Mouse (Mus musculus): Measurements from ENCODE around the gene Klhl10. TPM values are rescaled to one million over a fixed set of nuclear protein-coding genes. Genes with fewer than 3 reads are reported as not detected.

Klhl10 gene
- polyA plus RNA-seq, 1 experiment from 2014 or later = 0.32 TPM

DNA sequence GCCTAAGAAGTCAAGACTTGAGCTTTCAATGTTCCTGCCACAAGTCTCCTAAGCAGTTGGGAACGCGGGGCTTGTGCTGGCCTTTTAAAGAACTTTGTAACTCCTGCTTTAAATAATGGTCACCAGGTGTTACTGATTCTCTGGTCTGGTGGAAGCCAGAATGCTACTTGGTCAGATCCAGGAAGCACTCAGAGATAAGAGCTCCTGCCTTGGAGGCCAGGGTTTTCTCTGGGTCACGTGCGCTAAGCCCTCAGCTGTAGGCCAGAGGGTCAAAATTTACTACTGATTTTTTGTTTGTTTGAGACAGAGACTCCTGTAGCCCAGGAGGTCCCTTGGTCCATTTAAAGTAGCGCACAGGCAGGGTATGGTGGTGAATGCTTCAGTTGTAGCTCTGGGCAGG is 9.7 kb upstream of the Klhl10 start:
- H3K27ac ChIP-seq = no peak overlapping the region
- no peak for ATAC-seq

DNA sequence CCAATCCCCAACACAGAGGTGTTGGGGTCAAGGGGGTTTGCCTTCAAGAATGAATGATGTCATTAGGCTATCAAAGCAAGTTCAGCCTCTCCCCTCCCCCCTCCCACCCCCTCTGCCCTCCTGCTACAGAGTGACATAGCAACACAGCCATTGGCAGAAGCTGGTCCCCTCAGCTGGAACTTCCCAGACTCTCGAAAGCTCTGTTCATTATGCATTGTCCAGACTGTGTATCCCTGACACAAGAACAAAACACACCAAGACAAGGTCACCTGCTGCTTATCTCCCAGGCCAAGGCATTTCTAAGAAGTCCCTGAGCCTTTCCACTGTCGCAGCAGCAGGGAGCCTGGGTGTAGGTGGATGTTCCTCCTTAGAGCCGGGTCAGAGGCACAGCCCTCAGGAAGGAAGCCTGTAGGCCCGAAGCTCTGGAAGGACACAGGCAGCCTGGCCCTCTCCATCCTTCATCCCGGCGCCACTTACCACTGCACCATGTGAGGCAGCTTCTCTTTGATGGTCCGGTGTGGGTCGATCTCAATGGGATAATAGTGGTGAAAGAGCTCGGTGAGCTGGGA is 6.0 kb upstream of the Klhl10 start:
- Histone ChIP-seq H3K4me1 (peaks cover 21% of the 10 kb centered on the region), H3K27me3 (replicated peaks) (no peaks in the 10 kb centered on the region), H3K9ac (no peak overlapping the region), H3K36me3 (peaks cover 40% of the 10 kb centered on the region), H3K4me3 (no peak overlapping the region), H3K27ac (no peak overlapping the region), H3K9me3 (replicated peaks) (no peaks in the 10 kb centered on the region), H3K4me2 (no peak overlapping the region)
- no peak for ATAC-seq
- WGBS (ENCODE audit: insufficient replicate concordance) = 78% methylated on average over 9 of the region's 9 CpGs

More for the DNA sequence above, 9.7 kb upstream of the Klhl10 start:
- Histone ChIP-seq H3K4me3 (no peak overlapping the region), H3K4me1 (peaks cover 5% of the 10 kb centered on the region; the same call in 1 of the 2 replicates), H3K36me3 (peaks cover 44% of the 10 kb centered on the region), H3K27me3 (replicated peaks) (no peaks in the 10 kb centered on the region), H3K9ac (no peak overlapping the region), H3K9me3 (replicated peaks) (no peaks in the 10 kb centered on the region), H3K4me2 (no peak overlapping the region)
- WGBS (ENCODE audit: insufficient replicate concordance) = 69% methylated on average over 5 of the region's 5 CpGs

DNA sequence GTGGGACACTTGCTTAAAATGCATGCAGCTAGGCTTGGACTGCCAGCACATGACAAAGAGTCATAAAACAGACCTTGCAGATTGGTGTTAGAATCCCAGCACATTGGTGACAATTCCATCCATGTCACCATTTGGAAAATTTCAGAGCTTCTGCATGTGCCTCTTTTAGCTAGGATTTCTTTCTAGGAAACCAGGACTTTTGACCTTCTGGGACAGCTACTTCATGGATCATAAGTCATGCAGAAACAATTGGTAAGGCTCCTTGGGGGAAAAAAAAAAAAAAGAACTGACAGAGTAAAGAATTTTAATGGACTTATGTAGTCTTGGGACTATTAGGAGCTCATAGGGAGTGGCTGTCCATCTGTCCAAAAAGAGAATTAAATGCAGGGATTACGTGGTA is 3.8 kb upstream of the Klhl10 start:
- no peak overlapping the region for H3K4me3 ChIP-seq
- 71% methylated on average over 1 of the region's 1 CpGs for WGBS (ENCODE audit: insufficient replicate concordance)
- no peak overlapping the region for H3K27ac ChIP-seq
- H3K9me3 ChIP-seq (replicated peaks) = no peaks in the 10 kb centered on the region
- H3K36me3 ChIP-seq = peaks cover 33% of the 10 kb centered on the region
- no peak overlapping the region for H3K4me2 ChIP-seq
- no peaks in the 10 kb centered on the region for H3K27me3 ChIP-seq (replicated peaks)
- H3K9ac ChIP-seq = no peak overlapping the region
- H3K4me1 ChIP-seq = peaks cover 29% of the 10 kb centered on the region
- no peak for ATAC-seq

DNA sequence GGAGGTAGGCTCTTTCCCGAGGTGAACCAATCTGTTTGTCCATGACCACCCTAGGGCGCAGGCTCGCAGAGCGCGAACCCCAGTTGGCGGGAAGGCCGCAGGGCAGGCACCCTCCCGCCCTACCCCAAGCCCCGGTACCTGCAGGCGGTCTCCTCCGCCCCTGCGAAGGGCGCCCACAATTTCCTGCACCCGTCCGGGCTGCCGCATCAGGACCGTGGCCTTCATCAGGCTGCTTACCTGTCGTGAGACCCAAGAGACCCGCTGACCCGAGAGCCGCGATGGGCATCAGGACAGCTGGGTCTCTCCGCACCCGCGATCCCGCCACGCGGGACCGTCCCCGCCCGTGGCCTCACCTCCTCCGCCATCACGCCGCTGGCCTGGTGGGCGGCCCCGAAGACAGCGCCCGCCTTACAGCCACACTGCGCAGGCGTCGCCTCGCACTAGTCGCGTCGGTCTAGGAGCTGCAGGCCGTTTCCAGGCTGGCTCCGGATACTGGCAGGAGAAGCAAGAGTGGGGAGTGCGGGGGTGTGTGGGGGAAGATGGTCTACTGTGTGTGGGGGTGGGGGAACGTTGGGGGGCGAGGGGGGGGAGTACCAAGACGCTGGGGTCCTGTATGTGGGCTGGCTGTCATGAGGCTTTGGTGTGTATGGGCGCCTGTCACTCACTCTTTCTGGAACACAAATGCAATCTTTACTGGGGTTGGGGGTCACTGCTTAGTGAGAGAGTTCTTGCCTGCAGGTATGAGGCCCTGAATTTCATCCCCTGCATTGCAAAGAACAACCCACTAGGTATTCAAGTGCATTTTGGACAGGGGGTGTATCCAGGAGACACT is 810 bp upstream of the Klhl10 start:
- Histone ChIP-seq H3K27ac (peak overlapping the region; percentile 57), H3K9ac (peak overlapping the region; percentile 85), H3K9me3 (replicated peaks) (no peaks in the 10 kb centered on the region), H3K4me2 (peak overlapping the region; percentile 98), H3K36me3 (peaks cover 17% of the 10 kb centered on the region), H3K4me1 (peaks cover 29% of the 10 kb centered on the region), H3K4me3 (peak overlapping the region; percentile 75), H3K27me3 (replicated peaks) (no peaks in the 10 kb centered on the region)
- peak; percentile 93 for ATAC-seq
- WGBS (ENCODE audit: insufficient replicate concordance) = 4% methylated on average over 52 of the region's 52 CpGs

DNA sequence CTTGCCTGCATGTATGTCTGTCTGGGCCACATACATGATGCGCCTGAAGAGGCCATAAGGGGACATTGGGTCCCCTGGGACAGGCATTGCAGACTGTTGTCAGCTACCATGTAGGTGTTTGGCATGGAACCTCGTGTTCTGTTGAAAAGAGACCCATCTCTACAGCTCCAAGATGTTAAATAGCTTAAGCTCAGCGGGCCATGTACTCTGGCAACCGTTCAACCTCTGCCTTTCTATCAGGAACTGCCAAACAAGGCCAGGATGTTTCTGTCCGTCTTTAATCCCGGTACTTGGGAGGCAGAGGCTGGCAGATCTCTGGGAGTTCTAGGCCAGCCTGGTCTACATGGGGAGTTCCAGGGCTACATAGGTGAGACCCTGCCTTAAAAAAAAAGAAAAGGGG is 908 bp downstream of the Klhl10 start:
- no peak for ATAC-seq
- no peak overlapping the region for H3K27ac ChIP-seq
- H3K4me3 ChIP-seq = no peak overlapping the region
- peaks cover 29% of the 10 kb centered on the region for H3K4me1 ChIP-seq
- no peaks in the 10 kb centered on the region for H3K27me3 ChIP-seq (replicated peaks)
- no peak overlapping the region for H3K4me2 ChIP-seq
- WGBS (ENCODE audit: insufficient replicate concordance) = 76% methylated on average over 6 of the region's 6 CpGs
- no peaks in the 10 kb centered on the region for H3K9me3 ChIP-seq (replicated peaks)
- peaks cover 2% of the 10 kb centered on the region for H3K36me3 ChIP-seq
- H3K9ac ChIP-seq = no peak overlapping the region

DNA sequence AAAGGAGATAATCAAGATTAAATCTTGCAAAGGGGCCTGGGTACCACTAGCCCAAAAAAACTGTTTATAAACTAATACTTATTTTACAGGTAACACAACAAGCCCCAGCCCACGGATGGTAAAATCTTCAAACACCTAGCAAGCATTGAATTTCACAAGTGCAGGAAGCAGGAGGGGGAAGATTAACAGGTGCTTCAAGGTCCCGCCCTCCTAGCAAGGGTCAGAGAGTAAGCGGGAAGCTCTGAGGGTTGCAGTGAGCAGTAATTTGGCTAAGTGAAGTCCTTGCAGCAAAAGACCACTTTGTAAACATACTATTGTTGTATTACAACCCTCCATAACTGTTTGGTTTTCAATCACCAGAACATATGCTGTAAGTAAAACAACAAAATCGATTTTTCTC is 15.5 kb downstream of the Klhl10 start:
- H3K4me3 ChIP-seq = no peak overlapping the region
- H3K9me3 ChIP-seq (replicated peaks) = no peaks in the 10 kb centered on the region
- no peaks in the 10 kb centered on the region for H3K4me1 ChIP-seq
- no peak overlapping the region for H3K9ac ChIP-seq
- ATAC-seq = no peak
- 75% methylated on average over 4 of the region's 4 CpGs for WGBS (ENCODE audit: insufficient replicate concordance)
- no peak overlapping the region for H3K27ac ChIP-seq
- peaks cover 38% of the 10 kb centered on the region for H3K36me3 ChIP-seq
- no peak overlapping the region for H3K4me2 ChIP-seq
- no peaks in the 10 kb centered on the region for H3K27me3 ChIP-seq (replicated peaks)

DNA sequence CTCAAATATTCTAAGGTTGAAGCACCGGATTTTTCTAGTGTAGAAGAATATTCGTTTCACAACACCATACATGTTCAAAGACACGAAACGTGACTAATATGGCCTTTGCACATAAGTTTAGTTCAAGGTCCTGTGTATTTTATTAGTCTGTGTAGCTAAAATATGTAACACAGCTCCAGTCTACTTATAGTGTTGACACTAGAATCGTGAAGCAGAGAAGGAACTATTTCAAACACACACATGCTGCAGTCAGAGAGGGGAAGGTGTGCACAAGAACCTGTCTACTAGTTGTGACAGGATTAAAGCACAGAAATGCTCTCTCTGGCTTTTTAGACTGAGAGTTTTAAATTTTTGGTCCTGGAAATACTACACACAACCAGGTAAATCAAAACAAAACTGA is 16.0 kb downstream of the Klhl10 start:
- Histone ChIP-seq H3K27me3 (replicated peaks) (no peaks in the 10 kb centered on the region), H3K36me3 (peaks cover 43% of the 10 kb centered on the region), H3K4me1 (no peaks in the 10 kb centered on the region), H3K9me3 (replicated peaks) (no peaks in the 10 kb centered on the region), H3K27ac (no peak overlapping the region), H3K9ac (no peak overlapping the region), H3K4me2 (no peak overlapping the region), H3K4me3 (no peak overlapping the region)
- ATAC-seq = no peak
- WGBS (ENCODE audit: insufficient replicate concordance) = 78% methylated on average over 5 of the region's 5 CpGs

DNA sequence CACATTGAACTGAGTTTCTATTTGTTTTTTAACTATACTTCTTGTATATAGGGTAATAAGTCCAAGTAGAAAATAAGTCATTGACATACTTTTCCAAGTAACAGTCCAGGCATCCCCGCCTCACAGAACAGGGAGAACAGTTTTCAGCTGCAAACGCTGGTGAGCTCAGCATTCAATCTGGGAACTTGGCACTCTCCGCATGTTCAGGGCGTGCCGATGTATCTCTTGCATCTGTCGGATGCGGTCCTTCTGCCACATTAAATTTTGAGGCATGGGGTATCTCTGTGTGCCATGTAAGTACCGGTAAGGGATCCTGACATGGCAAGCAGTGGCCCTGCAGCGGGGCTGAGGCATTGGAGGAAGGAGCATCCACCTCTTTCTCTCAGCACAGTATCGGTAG is 21.0 kb downstream of the Klhl10 start:
- no peak for ATAC-seq
- Histone ChIP-seq H3K4me3 (no peak overlapping the region), H3K9ac (no peak overlapping the region), H3K27ac (no peak overlapping the region), H3K4me2 (no peak overlapping the region), H3K4me1 (peaks cover 24% of the 10 kb centered on the region), H3K9me3 (replicated peaks) (no peaks in the 10 kb centered on the region), H3K27me3 (replicated peaks) (no peaks in the 10 kb centered on the region), H3K36me3 (peaks cover 53% of the 10 kb centered on the region)
- 89% methylated on average over 10 of the region's 10 CpGs for WGBS (ENCODE audit: insufficient replicate concordance)

DNA sequence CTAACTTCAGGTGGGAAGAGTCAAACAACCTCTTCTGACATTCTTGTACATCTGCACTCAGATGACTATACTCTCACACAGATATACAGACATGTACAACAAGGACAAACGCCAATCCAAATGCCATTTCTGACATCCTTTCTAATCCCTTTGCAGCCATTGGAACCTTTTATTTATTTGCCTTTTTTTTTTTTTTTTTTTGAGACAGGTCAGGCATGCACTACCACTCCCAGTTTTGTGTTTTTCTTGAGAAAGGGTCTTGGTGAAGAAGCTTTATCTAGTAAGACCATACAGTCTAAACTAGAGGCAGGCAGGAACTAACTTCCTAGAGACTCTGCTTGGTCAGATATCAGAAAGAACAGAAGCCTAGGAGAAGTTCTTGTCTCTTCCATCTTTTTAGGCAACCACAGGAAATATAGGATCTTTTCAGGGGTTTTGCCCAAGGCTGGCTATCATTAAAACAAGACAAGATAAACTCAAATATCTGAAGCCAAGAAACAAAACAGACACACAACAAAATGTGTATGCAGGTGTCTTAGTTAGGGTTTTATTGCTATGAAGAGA is 23.6 kb downstream of the Klhl10 start:
- Histone ChIP-seq H3K36me3 (peaks cover 41% of the 10 kb centered on the region), H3K4me1 (peaks cover 40% of the 10 kb centered on the region), H3K4me3 (no peak overlapping the region), H3K27me3 (replicated peaks) (no peaks in the 10 kb centered on the region), H3K9ac (0 out of 2 replicates have a peak overlapping the region, but pooled peaks have one; percentile 15), H3K4me2 (peak overlapping the region; percentile 27), H3K27ac (peak overlapping the region; percentile 54; the same call in 1 of the 2 replicates), H3K9me3 (replicated peaks) (no peaks in the 10 kb centered on the region)
- ATAC-seq = peak; percentile 77
- 61% methylated on average over 1 of the region's 1 CpGs for WGBS (ENCODE audit: insufficient replicate concordance)

DNA sequence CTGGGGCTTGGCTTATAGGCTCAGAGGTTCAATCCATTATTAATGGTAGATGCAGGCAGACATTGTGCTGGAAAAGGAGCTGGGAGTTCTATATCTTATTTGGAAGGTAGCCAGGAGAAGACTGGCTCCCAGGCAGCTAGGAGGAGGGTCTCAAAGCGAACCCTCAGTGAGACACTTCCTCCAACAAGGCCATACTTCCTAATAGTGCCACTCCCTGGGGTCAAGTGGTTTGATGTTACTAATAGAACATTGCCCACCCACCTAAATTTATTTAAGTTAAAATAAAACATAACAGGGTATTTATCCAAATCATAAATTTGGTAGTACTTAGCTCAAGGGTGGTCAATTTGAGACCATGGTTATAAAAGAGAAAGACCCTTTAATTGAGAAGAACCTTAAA is 24.1 kb downstream of the Klhl10 start:
- WGBS (ENCODE audit: insufficient replicate concordance) = 23% methylated on average over 1 of the region's 1 CpGs
- no peak for ATAC-seq
- no peak overlapping the region for H3K4me3 ChIP-seq
- no peaks in the 10 kb centered on the region for H3K9me3 ChIP-seq (replicated peaks)
- no peaks in the 10 kb centered on the region for H3K27me3 ChIP-seq (replicated peaks)
- 0 out of 2 replicates have a peak overlapping the region, but pooled peaks have one; percentile 14 for H3K9ac ChIP-seq
- H3K4me2 ChIP-seq = peak overlapping the region; percentile 27
- H3K4me1 ChIP-seq = peaks cover 45% of the 10 kb centered on the region
- peak overlapping the region; percentile 54; the same call in 1 of the 2 replicates for H3K27ac ChIP-seq
- H3K36me3 ChIP-seq = peaks cover 37% of the 10 kb centered on the region

DNA sequence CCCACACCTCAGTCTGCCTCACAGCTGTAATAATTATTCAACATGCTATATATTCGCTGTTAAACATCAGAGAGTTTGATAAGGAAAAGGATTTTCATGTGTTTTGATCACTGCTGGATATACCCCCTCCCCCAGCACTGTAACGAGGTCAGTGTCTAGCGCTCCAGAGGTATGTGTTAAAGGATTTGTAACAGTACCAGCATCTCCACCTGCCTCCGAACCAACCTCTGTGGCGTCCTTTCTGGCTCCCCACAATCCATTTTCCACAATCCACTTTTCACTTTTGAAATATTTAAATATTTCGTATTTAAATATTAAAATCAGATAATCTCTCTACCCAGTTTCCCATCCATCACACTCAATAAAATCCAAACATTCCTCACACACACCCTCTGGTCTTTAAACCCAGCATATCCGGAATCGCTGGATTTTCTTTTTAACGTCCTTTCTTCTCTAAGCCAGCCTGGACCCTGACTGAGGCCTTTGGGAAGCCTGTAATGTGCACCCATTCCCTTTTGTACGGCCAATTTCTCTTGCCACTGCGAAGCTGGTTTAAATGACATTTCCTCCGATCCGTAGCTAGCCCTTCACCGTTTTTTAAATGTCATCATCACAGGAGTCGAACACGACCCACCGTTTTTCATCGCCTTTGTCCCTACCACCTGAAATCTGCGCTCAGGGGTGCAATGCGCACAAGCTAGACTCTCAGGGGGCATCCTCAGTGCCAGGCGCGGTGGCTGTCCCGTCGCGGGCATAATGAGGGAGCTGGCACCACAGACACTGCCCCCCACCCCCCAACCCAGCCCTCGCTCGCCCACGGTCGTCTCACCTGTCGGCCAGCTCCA is 29.9 kb downstream of the Klhl10 start:
- H3K27ac ChIP-seq = peak overlapping the region; percentile 84
- peaks cover 21% of the 10 kb centered on the region for H3K36me3 ChIP-seq
- H3K27me3 ChIP-seq (replicated peaks) = no peaks in the 10 kb centered on the region
- peak overlapping the region; percentile 96 for H3K4me2 ChIP-seq
- peak; percentile 13; the same call in 1 of the 2 replicates for ATAC-seq
- H3K9me3 ChIP-seq (replicated peaks) = no peaks in the 10 kb centered on the region
- H3K9ac ChIP-seq = peak overlapping the region; percentile 89
- WGBS (ENCODE audit: insufficient replicate concordance) = 6% methylated on average over 30 of the region's 30 CpGs
- H3K4me1 ChIP-seq = peaks cover 43% of the 10 kb centered on the region
- peak overlapping the region; percentile 90 for H3K4me3 ChIP-seq
